Mouse (Mus musculus) cerebellum, adult (tissue): Measurements from ENCODE around the gene Efna5.
A peak's percentile ranks its signal among the peaks of the same experiment; 100 is the strongest.

Experiments
- ATAC-seq: cut with Nextera tagmentation; 2 replicates; pipeline ENCODE4 v1.9.2; 2017; ENCODE audit warnings: mild to moderate bottlenecking, moderate library complexity, mixed read lengths; ENCODE audit not compliant: insufficient number of reproducible peaks, low FRiP score, low TSS enrichment

Gene Efna5

DNA sequence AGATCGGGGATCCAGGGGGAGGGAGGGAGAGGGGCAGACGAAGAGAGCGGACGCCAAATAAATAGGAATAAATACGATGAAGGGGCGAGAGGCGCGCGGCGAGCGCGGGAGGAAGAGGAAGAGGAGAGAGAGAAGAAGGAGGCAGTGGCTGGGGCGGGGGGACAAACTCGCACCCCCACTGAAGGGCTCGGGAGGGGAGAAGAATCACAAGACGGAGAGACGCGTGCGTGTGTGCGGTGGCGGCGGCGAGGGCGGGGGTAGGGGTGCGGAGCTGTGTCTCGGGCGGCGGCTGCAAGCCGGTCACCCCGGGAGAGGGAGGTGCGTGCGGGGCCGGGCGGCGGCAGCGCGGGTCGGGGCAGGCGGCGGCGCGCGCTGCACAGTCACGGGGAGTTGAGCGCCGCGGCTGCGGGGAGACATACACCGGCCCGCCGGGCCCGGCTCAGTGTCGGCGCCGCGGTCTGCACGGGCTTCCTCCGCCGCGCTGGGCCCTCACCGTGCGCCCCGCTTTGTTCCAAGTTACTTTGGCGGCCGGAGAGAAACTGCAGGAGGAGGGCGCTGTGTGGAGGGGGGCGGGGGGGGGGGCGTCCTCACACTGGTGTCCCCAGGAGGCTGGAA, at the start of gene Efna5:
TSS of gene Efna5 (minus strand) at position 142 of the 615 bp plus-strand sequence.
- ATAC-seq: no peak

GRCm38 (mm10) chr17:62915304-62915703, 34.2 kb upstream of the Efna5 start:
- ATAC-seq: no peak

GRCm38 (mm10) chr17:62905692-62906445, 24.8 kb upstream of the Efna5 start:
- no peak for ATAC-seq

DNA sequence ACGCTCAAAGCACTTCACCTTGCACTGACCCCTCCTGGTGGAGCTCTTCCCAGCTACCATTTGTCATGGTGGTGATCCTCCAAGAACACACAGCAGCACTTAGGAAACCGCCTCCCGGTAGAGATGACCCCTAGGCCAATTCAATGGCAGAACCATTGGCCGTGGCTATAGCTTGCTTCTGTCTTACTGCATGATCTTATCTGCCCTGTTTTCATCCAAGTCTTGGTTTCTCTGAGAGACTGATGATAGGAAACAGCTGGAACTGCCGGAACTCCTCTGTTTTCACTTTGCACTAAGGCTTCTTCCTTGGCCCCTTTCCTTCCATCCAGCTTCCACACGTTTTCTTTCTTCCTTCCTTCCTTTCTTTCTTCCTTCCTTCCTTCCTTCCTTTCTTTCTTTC, 17.9 kb upstream of the Efna5 start:
- no peak for ATAC-seq

DNA sequence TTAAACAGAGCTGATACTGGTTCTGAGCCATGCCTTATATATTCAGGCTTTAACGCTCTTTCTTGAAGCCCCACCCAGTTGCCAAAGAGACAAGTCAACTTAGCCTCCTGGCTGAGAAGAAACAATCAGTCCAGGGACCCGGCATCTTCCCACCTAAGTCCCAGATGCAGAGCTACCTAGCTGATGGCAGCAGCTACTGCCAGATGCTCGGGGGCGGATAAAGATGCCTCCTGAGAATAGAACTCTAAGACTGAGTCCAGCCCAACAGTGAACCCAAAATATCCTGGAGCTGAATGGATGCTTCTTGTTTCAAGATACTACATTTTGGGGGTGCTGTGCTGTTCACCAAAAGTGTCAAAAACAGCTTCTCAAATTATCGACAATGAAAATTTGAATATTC, 8.9 kb upstream of the Efna5 start:
- no peak for ATAC-seq

GRCm38 (mm10) chr17:62884129-62884506, 3.0 kb upstream of the Efna5 start:
- peak; percentile 64 for ATAC-seq

GRCm38 (mm10) chr17:62883476-62884128, 2.5 kb upstream of the Efna5 start:
- ATAC-seq: peak; percentile 8; the same call in 1 of the 2 replicates

DNA sequence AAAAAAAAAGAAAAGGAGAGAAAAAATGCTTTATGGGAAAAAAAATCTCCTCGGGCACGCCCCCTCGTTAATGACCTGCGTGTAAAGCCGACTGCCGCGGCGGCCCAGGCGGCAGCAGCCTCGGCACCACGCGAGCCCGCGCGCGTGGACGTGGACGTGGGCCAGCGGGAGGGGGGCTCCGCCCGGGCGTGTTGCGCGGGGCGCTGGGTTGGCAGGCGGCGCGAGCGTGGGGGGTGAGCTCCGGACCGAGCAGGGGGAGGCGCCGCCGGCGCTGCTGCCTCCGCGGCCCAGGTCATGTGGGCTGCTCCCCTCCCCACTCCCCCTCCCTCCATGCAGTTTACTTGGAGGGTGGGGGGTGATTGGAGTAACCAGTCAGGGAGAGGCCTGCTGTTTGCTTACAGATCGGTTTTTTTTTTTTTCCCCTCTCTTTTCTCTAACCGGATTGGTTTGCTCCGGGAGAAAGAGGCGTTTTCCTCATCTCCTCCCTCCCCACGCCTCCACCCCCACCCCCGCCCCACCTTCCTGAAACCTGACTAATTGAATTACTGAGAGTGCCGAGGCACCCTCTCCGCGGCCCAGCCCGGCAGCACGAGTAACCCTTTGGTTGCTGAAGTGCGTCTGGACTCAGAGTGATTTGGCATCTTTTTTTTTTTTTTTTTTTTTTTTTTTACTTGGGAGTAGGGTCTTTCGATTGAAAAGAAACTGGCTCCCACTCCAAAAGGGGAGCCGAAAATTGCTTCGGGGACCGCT, 1.8 kb upstream of the Efna5 start:
- ATAC-seq: peak; percentile 26

- no peak for ATAC-seq
These were observed 941 bp upstream of the Efna5 start for GRCm38 (mm10) chr17:62881791-62882725.

DNA sequence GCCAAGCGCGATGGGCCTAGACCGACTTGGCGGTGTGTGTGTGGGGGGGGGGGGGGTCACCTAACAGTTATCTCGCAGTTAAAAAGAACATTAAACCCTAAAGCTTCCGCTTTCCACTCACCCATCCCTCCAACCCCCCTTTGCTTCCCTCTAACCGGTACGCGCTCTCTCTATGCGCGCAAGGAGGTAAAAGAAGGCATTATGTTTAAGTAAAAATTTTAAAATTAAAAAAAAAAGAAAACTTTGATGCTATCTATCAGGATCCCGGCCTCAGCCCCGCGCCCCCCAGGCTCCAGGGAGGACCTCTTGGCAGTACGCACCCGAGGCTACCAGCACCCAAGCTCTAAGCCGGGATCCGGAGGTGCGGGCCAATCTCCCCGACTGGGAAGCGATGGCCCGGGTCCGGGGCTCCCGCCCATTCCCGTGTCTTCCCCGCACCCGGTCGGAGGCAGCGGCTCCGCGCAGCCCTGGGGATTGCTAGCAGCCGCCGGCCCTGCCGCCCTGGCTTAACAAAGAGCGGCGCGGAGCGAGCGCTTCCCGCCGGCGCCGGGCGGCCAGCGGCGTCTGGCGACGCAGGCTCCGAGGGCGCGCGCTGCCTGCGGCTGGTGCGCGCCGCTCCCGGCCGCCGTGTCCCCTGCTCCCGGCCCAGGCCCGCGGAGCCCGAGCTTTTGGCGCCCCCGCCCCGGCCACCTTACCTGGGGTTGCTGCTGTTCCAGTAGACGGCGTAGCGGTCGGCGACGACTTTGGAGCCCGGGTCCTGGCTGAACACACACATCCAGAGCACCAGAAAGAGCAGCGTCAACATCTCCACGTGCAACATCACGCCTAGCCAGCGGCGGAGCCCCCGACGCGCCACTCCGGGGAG, 574 bp downstream of the Efna5 start:
- no peak for ATAC-seq

- ATAC-seq: no peak
These were observed 1.4 kb downstream of the Efna5 start for GRCm38 (mm10) chr17:62879526-62880310.

GRCm38 (mm10) chr17:62875727-62876126, 5.4 kb downstream of the Efna5 start:
- no peak for ATAC-seq

- no peak for ATAC-seq
These were observed 9.2 kb downstream of the Efna5 start for GRCm38 (mm10) chr17:62871928-62872327.

DNA sequence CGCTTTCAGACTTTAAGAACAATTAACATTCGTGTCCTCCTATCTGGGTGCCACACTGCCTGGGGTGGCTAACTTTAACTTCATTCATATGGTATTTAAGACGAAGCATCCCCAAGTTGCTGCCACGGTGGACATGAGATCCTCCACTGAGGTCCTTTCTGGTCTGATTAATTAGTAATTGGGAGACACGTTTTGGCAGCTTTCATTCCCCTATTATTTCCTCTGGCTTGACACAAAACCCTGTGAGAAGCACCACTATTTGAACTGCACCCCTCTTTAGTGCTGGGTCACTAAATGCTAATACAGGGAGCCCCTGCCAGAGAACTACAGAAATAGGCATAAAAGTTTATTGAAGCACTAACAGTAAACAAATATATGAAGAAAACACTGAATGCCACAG, 9.9 kb downstream of the Efna5 start:
- ATAC-seq: no peak

GRCm38 (mm10) chr17:62870446-62870845, 10.7 kb downstream of the Efna5 start:
- ATAC-seq: no peak

DNA sequence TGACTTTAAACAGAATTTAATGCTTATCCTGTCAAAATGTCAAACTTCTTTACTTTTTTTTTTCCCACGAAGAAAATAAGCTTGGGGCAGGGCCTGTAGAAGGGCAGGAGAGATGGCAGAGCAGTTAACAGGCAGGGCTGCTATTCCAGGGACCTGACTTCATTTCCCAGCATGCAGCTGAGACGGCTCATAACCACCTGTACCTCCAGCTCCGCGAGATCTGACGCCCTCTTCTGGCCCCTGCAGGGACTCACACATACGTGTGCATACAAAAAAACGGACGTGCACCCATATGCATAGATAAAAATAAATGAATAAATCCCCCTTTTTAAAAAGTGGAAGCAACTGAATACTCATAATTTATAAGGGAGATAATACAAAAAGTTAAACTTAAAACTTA, 16.2 kb downstream of the Efna5 start:
- no peak for ATAC-seq

GRCm38 (mm10) chr17:62863004-62863403, 18.1 kb downstream of the Efna5 start:
- ATAC-seq: no peak
